Mouse (Mus musculus) midbrain, embryonic 13.5 days (tissue): Measurements from ENCODE around the gene Zdhhc13. TPM values are rescaled to one million over a fixed set of nuclear protein-coding genes. Genes with fewer than 3 reads are reported as not detected.

ENCODE experiments used
- ATAC-seq: fragments of 200-750 bp; cut with Nextera tagmentation; 2 replicates; pipeline ENCODE4 v1.8.0; 2017; ENCODE audit warnings: mild to moderate bottlenecking, moderate TSS enrichment, moderate library complexity
- H3K27ac ChIP-seq: fragments of 300-500 bp; sonication (generic); 2 replicates; pipeline ENCODE4 v1.5.1; 2015; ENCODE audit warnings: inconsistent platforms, mild to moderate bottlenecking, moderate library complexity
- H3K27me3 ChIP-seq: fragments of 300-500 bp; sonication (generic); 2 replicates; pipeline ENCODE4 v1.6.1; 2015; ENCODE audit warnings: mild to moderate bottlenecking, inconsistent platforms
- H3K36me3 ChIP-seq: fragments of 300-500 bp; sonication (generic); 2 replicates; pipeline ENCODE4 v1.6.1; 2015; ENCODE audit warnings: mild to moderate bottlenecking, inconsistent platforms
- H3K4me1 ChIP-seq: fragments of 300-500 bp; sonication (generic); replicated peaks from 2 replicates; pipeline ENCODE4 v1.6.1; 2015; ENCODE audit warnings: inconsistent platforms
- H3K4me2 ChIP-seq: fragments of 300-500 bp; sonication (generic); replicated peaks from 2 replicates; pipeline ENCODE4 v1.6.1; 2015; ENCODE audit warnings: moderate library complexity, mild to moderate bottlenecking, inconsistent platforms
- H3K4me3 ChIP-seq: fragments of 300-500 bp; sonication (generic); replicated peaks from 2 replicates; pipeline ENCODE4 v1.5.1; 2015; ENCODE audit warnings: mild to moderate bottlenecking, inconsistent platforms
- H3K9ac ChIP-seq: fragments of 300-500 bp; sonication (generic); replicated peaks from 2 replicates; pipeline ENCODE4 v1.6.1; 2015; ENCODE audit warnings: mild to moderate bottlenecking, inconsistent platforms
- H3K9me3 ChIP-seq: fragments of 300-500 bp; sonication (generic); 2 replicates; pipeline ENCODE4 v1.6.1; 2016; ENCODE audit warnings: mild to moderate bottlenecking, inconsistent platforms
- WGBS: fragments of 180-500 bp; shearing (Covaris S2); methylation state at CpG from one replicate; pipeline ENCODE4 v1.1.7; 2015; 5-methylcytosine and 5-hydroxymethylcytosine counted together
- polyA plus RNA-seq: library from polyadenylated mRNA; unstranded; fragments of >200 nt; fragmentation: Nextera tagmentation; extraction: Ambion mirVana; gene quantifications from 2 replicates; pipeline ENCODE4 v1.2.1, GENCODE M21; 2015

Gene Zdhhc13
- polyA plus RNA-seq, 1 experiment from 2014 or later = 39.8 TPM

DNA sequence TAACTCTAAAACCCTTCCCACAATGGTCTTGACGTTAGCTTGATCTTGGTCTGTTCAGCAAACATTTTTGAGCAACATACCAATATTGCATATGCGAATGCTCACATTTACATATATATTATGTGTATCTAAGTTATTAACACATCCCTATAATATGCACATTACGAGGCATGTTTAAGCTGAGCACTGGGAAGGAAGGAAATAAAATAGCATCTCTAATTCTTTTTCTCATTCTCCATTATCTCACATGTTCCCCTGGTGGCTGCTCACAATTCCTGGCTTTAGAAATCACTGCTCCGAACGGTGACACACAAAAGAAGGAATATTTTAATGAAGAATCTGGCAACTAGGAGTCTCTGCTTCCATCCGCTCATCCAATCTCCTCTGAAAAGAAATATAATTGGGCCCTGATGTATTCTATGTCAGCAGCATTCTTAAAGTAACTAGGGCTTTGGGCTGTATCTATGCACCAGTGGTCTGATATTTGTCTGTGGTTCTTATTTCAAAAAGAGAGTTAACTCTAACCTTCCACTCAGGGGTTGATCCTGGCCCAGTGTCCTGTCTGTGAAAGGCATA lies 62.8 kb downstream of the Zdhhc13 start:
- H3K4me3 ChIP-seq = no peak overlapping the region
- H3K27ac ChIP-seq = peak overlapping the region; percentile 30
- no peak overlapping the region for H3K4me2 ChIP-seq
- ATAC-seq = 0 out of 2 replicates have a peak, but pooled peaks have one; percentile 30
- H3K9me3 ChIP-seq = no peaks in the 10 kb centered on the region
- H3K4me1 ChIP-seq = peaks cover 11% of the 10 kb centered on the region
- peaks cover 19% of the 10 kb centered on the region for H3K27me3 ChIP-seq
- H3K9ac ChIP-seq = no peak overlapping the region
- no peaks in the 10 kb centered on the region for H3K36me3 ChIP-seq
- 37% methylated on average over 6 of the region's 6 CpGs for WGBS

DNA sequence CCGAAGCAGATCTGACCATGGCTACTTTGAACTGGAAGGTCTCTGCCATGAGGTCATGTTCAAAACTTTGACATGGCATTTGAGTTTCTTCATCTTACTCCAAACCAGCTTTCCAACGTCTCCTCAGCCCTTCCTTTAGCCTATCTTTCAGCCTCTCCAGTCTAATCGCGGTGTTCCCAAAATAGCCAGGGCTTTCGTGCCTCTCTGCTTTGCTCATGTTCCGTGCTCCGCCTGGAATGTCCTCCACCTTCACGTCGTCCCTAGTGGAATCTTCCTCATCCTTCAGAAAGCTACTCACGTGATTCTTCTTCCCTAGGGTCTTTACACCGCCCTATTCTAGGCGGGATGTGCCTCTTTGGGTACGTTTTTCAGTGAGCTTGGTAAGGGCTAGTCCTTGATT lies 64.7 kb downstream of the Zdhhc13 start:
- H3K9ac ChIP-seq = no peak overlapping the region
- H3K27ac ChIP-seq = no peak overlapping the region
- 0 out of 2 replicates have a peak, but pooled peaks cover 4% of the 10 kb centered on the region for H3K4me1 ChIP-seq
- no peak overlapping the region for H3K4me2 ChIP-seq
- WGBS = 88% methylated on average over 13 of the region's 13 CpGs
- ATAC-seq = no peak
- H3K27me3 ChIP-seq = peaks cover under 1% of the 10 kb centered on the region; the same call in 1 of the 2 replicates
- no peaks in the 10 kb centered on the region for H3K9me3 ChIP-seq
- no peaks in the 10 kb centered on the region for H3K36me3 ChIP-seq
- H3K4me3 ChIP-seq = no peak overlapping the region

DNA sequence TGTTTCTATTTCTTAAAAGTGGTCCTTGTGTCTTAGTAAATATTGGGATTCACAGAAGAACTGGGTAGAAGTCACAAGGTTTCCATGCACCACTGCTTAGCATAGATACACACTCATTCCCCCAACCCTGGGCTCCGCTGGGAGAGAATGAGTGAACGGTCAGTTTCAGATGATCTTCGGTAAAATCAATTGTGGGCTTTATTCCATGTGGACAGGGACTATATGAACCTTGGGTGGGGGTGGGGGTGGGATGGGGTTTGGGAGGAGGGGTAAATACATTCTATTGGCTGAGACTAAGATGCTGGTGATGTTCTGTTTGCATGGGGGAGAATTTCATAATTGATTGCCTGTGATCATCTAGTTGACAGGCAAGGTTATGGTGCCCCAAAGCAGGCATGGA lies 66.7 kb downstream of the Zdhhc13 start:
- H3K4me2 ChIP-seq = no peak overlapping the region
- ATAC-seq = no peak
- WGBS = 95% methylated on average over 3 of the region's 3 CpGs
- H3K4me3 ChIP-seq = no peak overlapping the region
- no peaks in the 10 kb centered on the region for H3K9me3 ChIP-seq
- H3K27ac ChIP-seq = no peak overlapping the region
- H3K36me3 ChIP-seq = no peaks in the 10 kb centered on the region
- 0 out of 2 replicates have a peak, but pooled peaks cover 4% of the 10 kb centered on the region for H3K4me1 ChIP-seq
- H3K9ac ChIP-seq = no peak overlapping the region
- H3K27me3 ChIP-seq = no peaks in the 10 kb centered on the region

DNA sequence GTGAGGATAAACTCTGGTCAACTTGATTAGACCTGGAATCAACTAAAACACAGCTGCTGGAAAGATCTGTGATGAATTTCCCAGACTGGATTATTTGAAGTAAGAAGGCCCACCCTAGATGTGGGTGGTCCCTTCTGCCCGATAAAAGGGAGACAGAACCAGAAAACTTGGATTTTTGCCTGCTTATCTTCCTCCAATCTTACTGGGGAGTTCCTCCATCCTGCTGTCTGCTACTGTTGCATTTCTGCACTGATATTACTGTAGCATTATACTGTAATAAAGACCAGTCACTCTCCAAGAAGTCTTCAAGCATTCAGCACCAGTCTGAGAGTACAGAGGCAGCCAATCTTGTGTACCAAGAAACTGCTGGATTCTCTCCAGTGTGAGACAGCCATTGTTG lies 69.5 kb downstream of the Zdhhc13 start:
- 81% methylated on average over 1 of the region's 1 CpGs for WGBS
- Histone ChIP-seq H3K4me2 (no peak overlapping the region), H3K9ac (no peak overlapping the region), H3K36me3 (no peaks in the 10 kb centered on the region), H3K27ac (no peak overlapping the region), H3K27me3 (no peaks in the 10 kb centered on the region), H3K4me3 (no peak overlapping the region), H3K9me3 (no peaks in the 10 kb centered on the region), H3K4me1 (no peaks in the 10 kb centered on the region)
- no peak for ATAC-seq

DNA sequence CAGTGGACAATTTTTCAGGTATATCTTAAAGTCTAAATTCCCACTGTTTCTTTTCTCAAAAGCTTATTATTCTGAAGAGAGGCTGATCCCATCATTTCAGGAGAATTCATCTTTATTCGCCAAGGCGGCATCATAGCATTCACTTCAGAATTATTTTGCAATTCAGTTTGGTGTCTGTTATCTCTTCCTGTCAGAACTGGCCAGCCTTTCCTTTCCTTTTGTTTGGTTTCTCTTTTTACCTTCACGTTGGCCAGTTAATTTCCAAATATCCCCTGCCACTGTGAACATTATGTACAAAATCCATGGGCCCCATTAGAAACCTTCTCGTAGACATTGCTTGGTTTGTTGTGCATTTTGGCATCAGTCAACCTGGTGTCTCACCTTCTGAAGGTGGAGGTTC lies 70.6 kb downstream of the Zdhhc13 start:
- WGBS = 92% methylated on average over 4 of the region's 4 CpGs
- H3K4me3 ChIP-seq = no peak overlapping the region
- no peaks in the 10 kb centered on the region for H3K36me3 ChIP-seq
- H3K9ac ChIP-seq = no peak overlapping the region
- H3K27me3 ChIP-seq = no peaks in the 10 kb centered on the region
- no peaks in the 10 kb centered on the region for H3K4me1 ChIP-seq
- H3K27ac ChIP-seq = no peak overlapping the region
- H3K9me3 ChIP-seq = no peaks in the 10 kb centered on the region
- no peak for ATAC-seq
- H3K4me2 ChIP-seq = no peak overlapping the region

- Histone ChIP-seq H3K9me3 (no peaks in the 10 kb centered on the region), H3K36me3 (no peaks in the 10 kb centered on the region), H3K4me3 (no peak overlapping the region), H3K9ac (no peak overlapping the region), H3K27me3 (no peaks in the 10 kb centered on the region), H3K4me1 (no peaks in the 10 kb centered on the region), H3K27ac (no peak overlapping the region), H3K4me2 (no peak overlapping the region)
- 79% methylated on average over 1 of the region's 1 CpGs for WGBS
- no peak for ATAC-seq
Measured at GRCm38 (mm10) chr7:48860948-48861347, 72.1 kb downstream of the Zdhhc13 start.

DNA sequence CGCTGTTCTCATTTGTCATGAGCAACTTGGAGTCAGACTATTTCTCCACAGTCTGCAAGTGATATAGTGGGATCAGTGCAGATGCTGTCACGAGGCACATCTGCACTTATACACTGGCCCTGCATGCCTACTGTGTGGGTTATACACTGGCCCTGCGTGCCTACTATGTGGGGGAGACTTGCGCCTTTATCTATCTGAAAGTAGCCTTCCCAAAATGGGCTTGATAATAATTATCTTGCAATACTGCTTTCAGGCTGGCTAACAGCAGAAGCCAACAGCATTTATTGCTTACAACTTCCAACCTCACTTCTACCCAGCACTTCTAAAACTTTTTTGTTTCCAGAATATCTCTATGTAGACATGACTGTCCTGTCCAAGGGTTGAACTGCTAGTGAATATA lies 73.0 kb downstream of the Zdhhc13 start:
- no peak overlapping the region for H3K4me2 ChIP-seq

DNA sequence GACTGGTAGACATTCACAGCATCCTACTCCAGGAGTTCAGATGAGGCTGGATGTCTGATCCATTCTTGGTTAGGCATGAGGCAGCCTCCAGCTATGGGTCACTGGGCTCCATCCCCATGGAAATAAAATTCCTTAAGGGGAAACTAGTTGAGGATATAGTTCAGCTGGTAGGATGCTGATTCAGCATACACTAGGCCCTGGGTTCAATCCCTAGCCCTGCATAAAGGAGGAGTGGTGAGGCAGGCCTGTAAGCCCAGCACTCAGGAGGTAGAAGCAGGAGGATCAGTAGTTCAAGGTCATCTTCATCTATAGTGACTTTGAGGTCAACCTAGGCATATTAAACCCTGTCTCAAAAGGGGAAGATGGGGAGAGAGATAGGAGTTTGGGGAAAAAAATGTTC lies 75.4 kb downstream of the Zdhhc13 start:
- no peak overlapping the region for H3K4me2 ChIP-seq
- no peaks in the 10 kb centered on the region for H3K27me3 ChIP-seq
- no peak for ATAC-seq
- H3K36me3 ChIP-seq = peaks cover 6% of the 10 kb centered on the region; the same call in 1 of the 2 replicates
- H3K9ac ChIP-seq = no peak overlapping the region
- no peaks in the 10 kb centered on the region for H3K4me1 ChIP-seq
- no peak overlapping the region for H3K27ac ChIP-seq
- no peak overlapping the region for H3K4me3 ChIP-seq
- no peaks in the 10 kb centered on the region for H3K9me3 ChIP-seq

More for the DNA sequence above, 73.0 kb downstream of the Zdhhc13 start:
- H3K36me3 ChIP-seq = no peaks in the 10 kb centered on the region
- no peaks in the 10 kb centered on the region for H3K27me3 ChIP-seq
- H3K9me3 ChIP-seq = no peaks in the 10 kb centered on the region
- H3K4me1 ChIP-seq = no peaks in the 10 kb centered on the region
- no peak for ATAC-seq
- 92% methylated on average over 4 of the region's 4 CpGs for WGBS
- no peak overlapping the region for H3K9ac ChIP-seq
- no peak overlapping the region for H3K27ac ChIP-seq
- no peak overlapping the region for H3K4me3 ChIP-seq

GRCm38 (mm10) chr7:48864671-48865458 lies 76.1 kb downstream of the Zdhhc13 start:
- Histone ChIP-seq H3K36me3 (peaks cover 9% of the 10 kb centered on the region; the same call in 1 of the 2 replicates), H3K4me2 (no peak overlapping the region), H3K27ac (no peak overlapping the region), H3K9me3 (no peaks in the 10 kb centered on the region), H3K4me3 (no peak overlapping the region), H3K27me3 (no peaks in the 10 kb centered on the region), H3K9ac (no peak overlapping the region), H3K4me1 (no peaks in the 10 kb centered on the region)
- ATAC-seq = no peak
- WGBS = 94% methylated on average over 9 of the region's 9 CpGs

GRCm38 (mm10) chr7:48867576-48867975 lies 78.8 kb downstream of the Zdhhc13 start:
- Histone ChIP-seq H3K27ac (no peak overlapping the region), H3K9ac (no peak overlapping the region), H3K4me1 (no peaks in the 10 kb centered on the region), H3K27me3 (no peaks in the 10 kb centered on the region), H3K9me3 (no peaks in the 10 kb centered on the region), H3K36me3 (peaks cover 31% of the 10 kb centered on the region), H3K4me3 (no peak overlapping the region), H3K4me2 (no peak overlapping the region)
- no peak for ATAC-seq
- WGBS = 94% methylated on average over 18 of the region's 18 CpGs

DNA sequence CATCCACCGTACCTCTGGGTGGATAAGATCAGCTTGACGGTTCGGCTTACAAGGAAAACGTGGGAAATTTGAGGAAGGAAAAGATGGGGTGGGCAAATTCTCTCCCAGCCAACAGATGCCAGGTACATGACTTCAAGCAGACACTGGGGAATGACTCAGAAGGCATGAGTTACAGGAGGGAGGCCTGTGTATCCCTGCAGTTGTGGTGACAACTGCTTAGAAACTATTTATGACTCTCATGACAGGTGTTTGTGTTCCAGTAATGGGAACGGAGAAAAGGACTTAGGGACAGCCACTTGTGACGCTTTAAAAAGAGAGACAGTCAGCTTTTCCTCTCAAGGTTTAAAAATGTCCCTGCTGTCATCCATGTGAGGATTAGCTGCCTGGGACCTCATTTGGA lies 81.3 kb downstream of the Zdhhc13 start:
- Histone ChIP-seq H3K4me1 (no peaks in the 10 kb centered on the region), H3K4me2 (no peak overlapping the region), H3K36me3 (peaks cover 46% of the 10 kb centered on the region), H3K27me3 (no peaks in the 10 kb centered on the region), H3K4me3 (no peak overlapping the region), H3K9me3 (no peaks in the 10 kb centered on the region), H3K9ac (no peak overlapping the region), H3K27ac (no peak overlapping the region)
- WGBS = 93% methylated on average over 6 of the region's 6 CpGs
- no peak for ATAC-seq

- H3K4me2 ChIP-seq = no peak overlapping the region
- H3K36me3 ChIP-seq = peaks cover 46% of the 10 kb centered on the region
- H3K27ac ChIP-seq = no peak overlapping the region
- WGBS = 95% methylated on average over 21 of the region's 21 CpGs
- H3K4me1 ChIP-seq = no peaks in the 10 kb centered on the region
- no peak overlapping the region for H3K9ac ChIP-seq
- no peak for ATAC-seq
- H3K27me3 ChIP-seq = no peaks in the 10 kb centered on the region
- no peak overlapping the region for H3K4me3 ChIP-seq
- H3K9me3 ChIP-seq = no peaks in the 10 kb centered on the region
Measured at GRCm38 (mm10) chr7:48870579-48871180, 81.9 kb downstream of the Zdhhc13 start.
